Mouse (Mus musculus): ENCODE results near the gene Slc12a8. TPM values are rescaled to one million over a fixed set of nuclear protein-coding genes. Genes with fewer than 3 reads are reported as not detected.

Gene Slc12a8
- polyA plus RNA-seq, 2 experiments from 2014 or later, result 5.0 to 7.0 TPM

- no peak for ATAC-seq
Observed at GRCm38 (mm10) chr16:33545530-33545929, 28.4 kb downstream of the Slc12a8 start.

- ATAC-seq, result no peak
Observed at GRCm38 (mm10) chr16:33553689-33554342, 36.7 kb downstream of the Slc12a8 start.

GRCm38 (mm10) chr16:33558121-33558520 is 41.0 kb downstream of the Slc12a8 start:
- ATAC-seq, result no peak

GRCm38 (mm10) chr16:33560281-33560680 is 43.2 kb downstream of the Slc12a8 start:
- peak; percentile 39 for ATAC-seq

- no peak for ATAC-seq
Observed at GRCm38 (mm10) chr16:33561308-33562009, 44.3 kb downstream of the Slc12a8 start.

- ATAC-seq, result no peak
Observed at GRCm38 (mm10) chr16:33562874-33563537, 45.9 kb downstream of the Slc12a8 start.

GRCm38 (mm10) chr16:33563538-33564013 is 46.4 kb downstream of the Slc12a8 start:
- ATAC-seq, result no peak

GRCm38 (mm10) chr16:33566467-33566866 is 49.3 kb downstream of the Slc12a8 start:
- ATAC-seq, result no peak

GRCm38 (mm10) chr16:33567736-33568135 is 50.6 kb downstream of the Slc12a8 start:
- no peak for ATAC-seq

GRCm38 (mm10) chr16:33568269-33569016 is 51.3 kb downstream of the Slc12a8 start:
- no peak for ATAC-seq

GRCm38 (mm10) chr16:33572646-33573045 is 55.5 kb downstream of the Slc12a8 start:
- no peak for ATAC-seq

GRCm38 (mm10) chr16:33573703-33574102 is 56.6 kb downstream of the Slc12a8 start:
- peak; percentile 99 for ATAC-seq

- ATAC-seq, result no peak
Observed at GRCm38 (mm10) chr16:33575728-33576127, 58.6 kb downstream of the Slc12a8 start.

GRCm38 (mm10) chr16:33576271-33577189 is 59.4 kb downstream of the Slc12a8 start:
- no peak for ATAC-seq

- ATAC-seq, result no peak
Observed at GRCm38 (mm10) chr16:33578462-33578861, 61.3 kb downstream of the Slc12a8 start.

- no peak for ATAC-seq
Observed at GRCm38 (mm10) chr16:33580331-33580730, 63.2 kb downstream of the Slc12a8 start.

- no peak for ATAC-seq
Observed at GRCm38 (mm10) chr16:33580736-33581241, 63.7 kb downstream of the Slc12a8 start.

GRCm38 (mm10) chr16:33581661-33582099 is 64.6 kb downstream of the Slc12a8 start:
- no peak for ATAC-seq

- no peak for ATAC-seq
Observed at GRCm38 (mm10) chr16:33582495-33582894, 65.4 kb downstream of the Slc12a8 start.

- ATAC-seq, result no peak
Observed at GRCm38 (mm10) chr16:33583333-33583732, 66.2 kb downstream of the Slc12a8 start.

GRCm38 (mm10) chr16:33583881-33584454 is 66.8 kb downstream of the Slc12a8 start:
- ATAC-seq, result peak; percentile 79
